Mouse (Mus musculus) thymus, adult 2 months (tissue): ENCODE measurements at regions not wholly inside any gene's neighbourhood (a gene's known extent, or its start where the extent isn't known, plus 50 kb on each side); places are given as distances from the start of the nearest gene placed in this dataset.

Source experiments
- DNase-seq: peaks from one replicate; pipeline ENCODE4 v3.0.0; 2021
- H3K27ac ChIP-seq: fragments of 200-500 bp; 2 replicates; pipeline ENCODE4 v1.5.1; 2012; ENCODE audit warnings: low read length, control low read depth; ENCODE audit not compliant: control insufficient read depth, insufficient read depth
- H3K27me3 ChIP-seq: fragments of 200-500 bp; 2 replicates; pipeline ENCODE4 v1.6.1; 2012; ENCODE audit warnings: mild to moderate bottlenecking, low read length, moderate library complexity, mixed read lengths; ENCODE audit not compliant: control insufficient read depth, insufficient read depth
- H3K36me3 ChIP-seq: fragments of 200-500 bp; 2 replicates; pipeline ENCODE4 v1.6.1; 2012; ENCODE audit warnings: mild to moderate bottlenecking, low read length, moderate library complexity; ENCODE audit not compliant: control insufficient read depth, insufficient read depth
- H3K4me1 ChIP-seq: fragments of 200-500 bp; replicated peaks from 2 replicates; pipeline ENCODE4 v1.6.1; 2012; ENCODE audit warnings: low read length; ENCODE audit not compliant: control insufficient read depth, insufficient read depth
- H3K4me3 ChIP-seq: fragments of 200-500 bp; 2 replicates; pipeline ENCODE4 v1.5.1; 2012; ENCODE audit warnings: mild to moderate bottlenecking, low read length, control low read depth, moderate library complexity; ENCODE audit not compliant: control insufficient read depth, insufficient read depth
- CTCF ChIP-seq: fragments of 200-500 bp; IDR thresholded peaks from 2 replicates; pipeline ENCODE4 v1.5.1; 2012; ENCODE audit warnings: mild to moderate bottlenecking, control low read depth, low read length, moderate library complexity, borderline replicate concordance; ENCODE audit not compliant: control insufficient read depth, poor library complexity, insufficient read depth; ENCODE audit errors: extremely low read depth
- POLR2A ChIP-seq: fragments of 200-500 bp; IDR thresholded peaks from 2 replicates; pipeline ENCODE4 v1.6.1; 2012; ENCODE audit warnings: mild to moderate bottlenecking, low read length, control low read depth, moderate library complexity; ENCODE audit not compliant: control insufficient read depth, poor library complexity, insufficient read depth; ENCODE audit errors: extremely low read depth
- WGBS: fragments of 180-500 bp; shearing (Covaris S2); methylation state at CpG from one replicate; pipeline ENCODE4 v1.1.7; 2018; 5-methylcytosine and 5-hydroxymethylcytosine counted together

GRCm38 (mm10) chr4:56373746-56374145, 366.1 kb upstream of the Gm26657 start:
- DNase-seq, result no peak
- 80% methylated on average over 4 of the region's 4 CpGs for WGBS
- H3K27ac ChIP-seq, result no peak overlapping the region
- no peaks in the 10 kb centered on the region; the same call in 1 of the 2 replicates for H3K4me1 ChIP-seq
- no peaks in the 10 kb centered on the region for H3K27me3 ChIP-seq
- TF ChIP-seq POLR2A (no peak), CTCF (no peak)
- H3K36me3 ChIP-seq, result no peaks in the 10 kb centered on the region
- H3K4me3 ChIP-seq, result no peak overlapping the region

- no peak for TF ChIP-seq POLR2A
- no peak for TF ChIP-seq CTCF
- WGBS, result 86% methylated on average over 4 of the region's 4 CpGs
- DNase-seq, result no peak
- Histone ChIP-seq H3K27me3 (no peaks in the 10 kb centered on the region), H3K36me3 (no peaks in the 10 kb centered on the region), H3K4me3 (no peak overlapping the region), H3K27ac (no peak overlapping the region), H3K4me1 (no peaks in the 10 kb centered on the region; the same call in 1 of the 2 replicates)
Measured at GRCm38 (mm10) chr4:56373167-56373566, 366.7 kb upstream of the Gm26657 start.

- Histone ChIP-seq H3K27ac (no peak overlapping the region), H3K4me3 (no peak overlapping the region), H3K4me1 (no peaks in the 10 kb centered on the region; the same call in 1 of the 2 replicates), H3K27me3 (no peaks in the 10 kb centered on the region), H3K36me3 (no peaks in the 10 kb centered on the region)
- no peak for DNase-seq
- 93% methylated on average over 7 of the region's 7 CpGs for WGBS
- TF ChIP-seq CTCF (no peak), POLR2A (no peak)
Measured at GRCm38 (mm10) chr4:56372711-56373110, 367.2 kb upstream of the Gm26657 start.

GRCm38 (mm10) chr4:56364594-56364993, 375.3 kb upstream of the Gm26657 start:
- Histone ChIP-seq H3K4me3 (no peak overlapping the region), H3K36me3 (no peaks in the 10 kb centered on the region), H3K27me3 (no peaks in the 10 kb centered on the region), H3K4me1 (no peaks in the 10 kb centered on the region), H3K27ac (no peak overlapping the region)
- DNase-seq, result no peak
- WGBS, result 64% methylated on average over 6 of the region's 6 CpGs
- TF ChIP-seq CTCF (no peak), POLR2A (no peak)

- no peak for TF ChIP-seq CTCF
- TF ChIP-seq POLR2A, result no peak
- no peak overlapping the region for H3K4me3 ChIP-seq
- H3K27me3 ChIP-seq, result no peaks in the 10 kb centered on the region
- WGBS, result 38% methylated on average over 6 of the region's 6 CpGs
- H3K36me3 ChIP-seq, result no peaks in the 10 kb centered on the region
- DNase-seq, result no peak
- no peaks in the 10 kb centered on the region for H3K4me1 ChIP-seq
- H3K27ac ChIP-seq, result no peak overlapping the region
Measured at GRCm38 (mm10) chr4:56362121-56362520, 377.7 kb upstream of the Gm26657 start.

GRCm38 (mm10) chr4:56349216-56349615, 390.7 kb upstream of the Gm26657 start:
- Histone ChIP-seq H3K27me3 (no peaks in the 10 kb centered on the region), H3K4me3 (no peak overlapping the region), H3K27ac (no peak overlapping the region), H3K4me1 (no peaks in the 10 kb centered on the region), H3K36me3 (no peaks in the 10 kb centered on the region)
- TF ChIP-seq CTCF, result no peak
- TF ChIP-seq POLR2A, result no peak
- 95% methylated on average over 5 of the region's 5 CpGs for WGBS
- DNase-seq, result no peak

- no peak for DNase-seq
- no peaks in the 10 kb centered on the region for H3K4me1 ChIP-seq
- no peak overlapping the region for H3K4me3 ChIP-seq
- TF ChIP-seq POLR2A, result no peak
- no peak for TF ChIP-seq CTCF
- 77% methylated on average over 5 of the region's 5 CpGs for WGBS
- no peaks in the 10 kb centered on the region for H3K36me3 ChIP-seq
- H3K27me3 ChIP-seq, result no peaks in the 10 kb centered on the region
- no peak overlapping the region for H3K27ac ChIP-seq
Measured at GRCm38 (mm10) chr4:56325156-56325555, 414.7 kb upstream of the Gm26657 start.
